8 mouse cellular contexts compared by ENCODE assay signal in genomic region chr12:80273020-80273686, GRCm38 (mm10). TPM values are rescaled to one million over a fixed set of nuclear protein-coding genes. Genes with fewer than 3 reads are reported as not detected.
DNase-seq lines count a peak whose midpoint lies in the region; ATAC-seq and TF ChIP-seq lines count a peak whose summit lies in the region.

No protein-coding gene starts in this region.

- no peak overlapping the region for H3K4me3 ChIP-seq in embryonic facial prominence, embryonic 14.5 days (ENCODE audit: low read depth, low read length)
- H3K4me3 ChIP-seq in midbrain, postnatal 0 days (ENCODE audit: low read depth, low read length), result no peak overlapping the region; the same call in 1 of the 2 replicates

- H3K36me3 ChIP-seq in embryonic facial prominence, embryonic 14.5 days (ENCODE audit: control insufficient read depth, insufficient read depth, low read length), result no peaks in the 10 kb centered on the region
- no peaks in the 10 kb centered on the region for H3K36me3 ChIP-seq in midbrain, postnatal 0 days (ENCODE audit: insufficient read depth, low read length)

- H3K27ac ChIP-seq in embryonic facial prominence, embryonic 14.5 days (replicated peaks; ENCODE audit: low read depth, low read length), result no peak overlapping the region
- H3K27ac ChIP-seq in midbrain, postnatal 0 days (ENCODE audit: low read depth, low read length), result no peak overlapping the region

- DNase-seq in R1 (ENCODE audit: low read depth, low spot score) (peak; percentile 99), liver (peak; percentile 63)
- DNase-seq in embryonic facial prominence, embryonic 14.5 days (ENCODE audit: low spot score), result peak; percentile 87
- peak; percentile 68 to 83 for DNase-seq in kidney, adult 8-10 months
- peak; percentile 68 for DNase-seq in midbrain, postnatal 0 days (ENCODE audit: low spot score)
- DNase-seq in gastrocnemius, postnatal 25 days, result no peak
- no peak for DNase-seq in B cell, adult 2 months

- H3K4me2 ChIP-seq in embryonic facial prominence, embryonic 14.5 days (ENCODE audit: low read depth, low read length), result peak overlapping the region; percentile 35
- peak overlapping the region; percentile 39 for H3K4me2 ChIP-seq in midbrain, postnatal 0 days (ENCODE audit: low read depth, low read length, poor library complexity, severe bottlenecking)

- TF ChIP-seq CTCF in midbrain, postnatal 0 days (IDR thresholded peaks at IDR 0.05), result no peak

- no peaks in the 10 kb centered on the region; the same call in 1 of the 2 replicates for H3K4me1 ChIP-seq in embryonic facial prominence, embryonic 14.5 days (ENCODE audit: control insufficient read depth, insufficient read depth, low read length)
- H3K4me1 ChIP-seq in midbrain, postnatal 0 days (ENCODE audit: insufficient read depth, low read length), result no peaks in the 10 kb centered on the region

- no peak overlapping the region for H3K9ac ChIP-seq in embryonic facial prominence, embryonic 14.5 days (ENCODE audit: low read depth, low read length)
- H3K9ac ChIP-seq in midbrain, postnatal 0 days (replicated peaks; ENCODE audit: low read length, poor library complexity, severe bottlenecking), result no peak overlapping the region

- no peaks in the 10 kb centered on the region for H3K27me3 ChIP-seq in embryonic facial prominence, embryonic 14.5 days (replicated peaks; ENCODE audit: control insufficient read depth, insufficient read depth, low read length)
- H3K27me3 ChIP-seq in midbrain, postnatal 0 days (ENCODE audit: insufficient read depth, low read length), result no peaks in the 10 kb centered on the region

- 18% methylated on average over 10 of the region's 10 CpGs for WGBS in embryonic facial prominence, embryonic 14.5 days
- WGBS in midbrain, postnatal 0 days, result 16% methylated on average over 10 of the region's 10 CpGs

- ATAC-seq in CD4-positive, CD25-positive, alpha-beta regulatory T cell, adult 4 months, result peak; percentile 76
- ATAC-seq in embryonic facial prominence, embryonic 14.5 days (ENCODE audit: low read depth), result peak; percentile 78
- ATAC-seq in midbrain, postnatal 0 days (ENCODE audit: low FRiP score), result peak; percentile 68

- H3K9me3 ChIP-seq in embryonic facial prominence, embryonic 14.5 days (ENCODE audit: control insufficient read depth, low read length), result no peaks in the 10 kb centered on the region
- H3K9me3 ChIP-seq in midbrain, postnatal 0 days (ENCODE audit: low read length), result no peaks in the 10 kb centered on the region

RNA-seq across cellular contexts. Expression of gene Actn1, which starts 13.0 kb away (rescaled TPM):
- polyA plus RNA-seq in CD4-positive, CD25-positive, alpha-beta regulatory T cell, adult 4 months (2017; shearing (Covaris generic)), result 10 to 100 TPM; 47.8 to 47.9 TPM
- 33.0 and 34.6 TPM in 2 replicates for polyA plus RNA-seq in embryonic facial prominence, embryonic 14.5 days (2014; fragmentation: Nextera tagmentation; extraction: Ambion mirVana)
- 17.1 and 18.0 TPM in 2 replicates for total RNA-seq in midbrain, postnatal 0 days (2014; rRNA removed)
- polyA plus RNA-seq in midbrain, postnatal 0 days (2015; fragmentation: Nextera tagmentation; extraction: Ambion mirVana), result 6.2 and 7.4 TPM in 2 replicates
- 10 to 100 TPM; 10.2 to 15.5 TPM for total RNA-seq in gastrocnemius, postnatal 25 days (2021)

Comparison
In these comparisons a context has a peak if more than half of its experiments do, and no peak if none do; other contexts are left out.
1. DNase-seq: peak in R1 (single experiment), embryonic facial prominence, embryonic 14.5 days (single experiment), kidney, adult 8-10 months (2 of 2), liver (single experiment) and midbrain, postnatal 0 days (single experiment); none in gastrocnemius, postnatal 25 days (single experiment) and B cell, adult 2 months (0 of 2).
2. Peak in every context shown above with its lines, with median percentiles within 50 percentile points of each other: ATAC-seq.